Mouse (Mus musculus) brain, adult 2 months (tissue): ENCODE measurements at regions not wholly inside any gene's neighbourhood (a gene's known extent, or its start where the extent isn't known, plus 50 kb on each side); places are given as distances from the start of the nearest gene placed in this dataset.
A peak's percentile ranks its signal among the peaks of the same experiment; 100 is the strongest.

ENCODE experiments used
- DNase-seq: peaks from one replicate; pipeline ENCODE4 v3.0.0; 2011; ENCODE audit warnings: low read depth, low spot score

DNA sequence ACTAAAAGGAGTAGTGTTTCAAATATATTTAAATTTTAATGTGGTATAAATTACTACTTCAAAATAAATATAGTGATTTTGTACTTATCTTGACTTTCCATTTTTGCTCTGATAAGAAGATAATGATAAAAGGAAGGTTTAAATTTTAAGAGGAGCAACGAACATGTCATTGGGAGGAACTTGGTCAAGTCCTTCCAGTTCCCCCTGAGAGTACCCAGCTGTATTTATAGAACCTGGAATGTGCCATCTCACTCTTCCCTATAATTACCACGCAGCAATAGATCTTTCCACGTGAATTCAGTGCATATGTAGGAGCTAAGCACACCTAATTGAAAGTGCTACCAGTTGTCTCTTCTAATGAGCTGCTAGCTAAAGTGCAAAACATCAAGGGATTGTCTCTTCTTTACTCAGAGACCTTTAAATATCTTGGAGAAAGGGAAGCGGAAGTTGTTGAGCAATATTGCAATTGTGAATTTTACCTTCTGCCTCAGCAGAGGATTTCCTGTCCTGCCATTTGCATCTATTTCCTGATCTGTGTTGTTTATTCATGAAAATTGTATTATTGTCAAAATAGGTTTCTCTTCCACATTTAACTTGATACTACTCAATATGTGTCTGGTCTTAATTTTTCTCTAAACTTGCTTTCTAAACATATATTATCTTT, 1243.0 kb upstream of the Zeb2 start:
- DNase-seq = no peak

DNA sequence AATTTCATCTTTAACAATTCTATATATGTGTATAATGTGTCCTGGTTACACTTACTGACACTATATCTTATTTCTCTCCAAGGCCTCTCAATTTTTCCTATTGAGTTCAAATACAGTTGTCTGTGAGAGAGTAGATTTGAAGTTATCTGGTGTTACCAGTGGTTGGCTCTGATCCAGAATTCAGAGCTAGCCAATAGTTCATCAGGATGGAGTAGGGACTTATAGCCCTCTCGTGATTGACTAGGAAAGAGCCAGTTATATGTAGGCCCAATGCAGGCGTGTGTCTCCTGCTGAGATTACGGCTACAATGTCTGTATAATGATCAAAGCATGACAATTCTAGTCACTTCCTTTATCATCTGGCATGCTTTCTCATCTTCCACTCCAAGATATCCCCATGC, 1241.0 kb upstream of the Zeb2 start:
- DNase-seq = no peak

DNA sequence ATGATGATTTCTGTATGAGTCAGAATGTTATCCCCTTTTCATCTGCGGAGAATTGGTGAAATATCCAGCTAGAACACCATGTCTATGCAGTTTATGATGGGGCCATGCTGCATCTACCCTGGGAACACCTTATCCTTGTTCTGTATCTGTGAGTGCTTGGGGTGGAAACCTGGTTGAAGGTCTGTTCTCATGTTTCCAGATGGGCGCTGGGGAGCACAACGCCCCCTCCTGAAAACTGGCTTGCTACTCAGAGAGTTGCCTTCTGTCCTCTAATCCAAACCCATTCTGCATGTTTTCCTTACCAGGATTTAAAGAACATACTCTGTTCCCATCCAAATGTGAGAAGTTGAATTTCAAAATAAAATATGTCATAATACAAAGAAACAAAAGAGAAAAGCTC, 1239.5 kb upstream of the Zeb2 start:
- peak; percentile 47 for DNase-seq

DNA sequence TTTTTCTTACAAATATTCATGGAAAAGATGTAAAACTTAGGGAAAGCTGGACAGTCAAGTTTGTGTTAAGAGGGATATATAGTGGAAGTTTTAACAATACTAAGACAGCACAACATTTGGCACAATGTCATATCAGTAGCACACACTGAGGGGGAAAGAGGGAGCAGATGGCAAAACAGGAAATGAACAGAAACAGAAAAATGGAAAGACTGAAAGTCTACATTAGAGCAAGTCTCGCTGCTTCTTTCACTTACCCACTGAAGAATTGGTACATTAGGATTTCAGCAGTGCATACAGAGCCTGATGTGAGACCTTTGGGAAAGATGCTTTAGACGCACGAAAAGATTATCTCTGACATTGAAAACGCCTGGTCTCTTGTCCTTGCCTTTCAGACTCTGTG, 1223.5 kb upstream of the Zeb2 start:
- DNase-seq = no peak

DNA sequence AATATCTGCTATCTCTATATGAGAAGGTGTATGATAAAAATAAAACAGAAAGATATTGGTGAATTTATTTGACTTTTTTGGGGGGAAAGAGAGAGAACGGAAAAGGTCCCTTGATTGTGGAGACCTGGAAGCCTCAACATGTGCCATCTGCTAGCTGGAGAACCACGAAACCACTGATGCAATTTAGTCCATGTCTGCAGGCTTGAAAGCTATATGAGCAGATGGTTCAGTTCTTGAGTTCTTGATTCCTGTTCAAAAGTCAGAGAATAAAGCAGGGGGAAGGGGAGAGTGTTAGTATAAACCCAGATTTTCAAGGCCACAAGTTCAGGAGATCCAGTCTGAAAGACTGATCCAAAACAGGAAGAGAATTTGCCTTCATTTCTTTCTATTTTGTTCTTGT, 1199.5 kb upstream of the Zeb2 start:
- peak; percentile 52 for DNase-seq

DNA sequence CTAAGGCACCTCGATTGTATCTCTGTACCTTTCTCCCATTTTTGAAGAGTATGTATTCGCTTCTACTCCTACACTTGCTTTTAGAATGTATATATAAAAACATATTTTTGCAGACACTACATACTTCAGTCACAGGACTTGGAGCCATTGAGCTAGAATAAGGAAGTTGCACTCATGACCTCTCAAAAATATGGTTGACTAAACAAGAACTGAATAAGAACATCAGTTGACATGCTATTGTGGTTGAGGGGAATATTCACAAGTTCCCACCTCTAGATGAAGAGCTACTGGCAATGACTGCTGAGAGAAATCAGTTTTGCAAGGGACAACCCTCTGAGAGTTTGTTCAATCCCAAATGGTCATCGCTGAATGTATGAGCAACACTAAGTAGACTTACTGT, 1198.0 kb upstream of the Zeb2 start:
- DNase-seq = no peak

DNA sequence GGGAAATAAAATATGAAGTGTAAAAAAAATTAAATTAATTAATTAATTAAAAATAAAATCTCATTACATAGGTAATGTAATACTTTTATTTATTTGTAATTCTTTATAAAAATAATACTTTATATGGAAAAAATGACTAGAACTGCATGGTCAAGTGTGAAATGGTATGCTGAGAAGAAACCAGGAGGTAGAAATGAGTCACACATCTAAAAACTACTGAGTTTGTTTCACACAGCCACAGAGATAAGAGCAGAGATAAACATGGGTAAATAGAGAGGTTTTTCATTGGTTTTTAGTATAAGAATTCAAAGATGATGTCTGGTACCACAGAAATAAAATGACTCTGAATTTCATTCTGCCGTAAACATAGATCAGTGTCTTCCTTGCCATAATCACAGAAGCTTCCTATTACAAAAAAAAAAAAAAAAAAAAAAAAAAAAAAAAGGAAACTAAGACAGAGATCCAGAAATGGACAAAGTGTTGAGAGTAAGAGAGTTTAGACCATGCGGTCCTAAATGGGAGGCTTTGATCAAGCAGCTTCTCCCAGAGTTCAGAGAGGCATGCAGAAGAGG, 1190.5 kb upstream of the Zeb2 start:
- no peak for DNase-seq

DNA sequence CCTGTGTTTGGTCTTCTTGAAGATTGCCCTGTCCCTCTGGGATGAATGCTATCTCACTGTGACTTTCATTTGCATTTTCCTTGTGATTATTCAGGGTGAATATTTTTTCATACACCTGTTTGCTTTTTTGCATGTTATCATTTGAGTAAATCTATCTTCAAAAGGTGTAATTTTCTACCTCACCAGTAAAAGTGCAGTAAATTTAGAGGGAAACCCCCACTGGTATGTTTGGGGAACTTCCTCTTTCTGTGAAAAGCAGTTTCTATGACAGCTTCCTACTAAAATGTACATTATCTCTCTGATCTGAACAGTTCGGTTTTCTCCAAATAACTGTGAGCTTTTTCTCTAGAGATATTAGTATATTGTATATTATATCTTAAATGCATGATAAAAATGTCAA, 1185.4 kb upstream of the Zeb2 start:
- DNase-seq = no peak

DNA sequence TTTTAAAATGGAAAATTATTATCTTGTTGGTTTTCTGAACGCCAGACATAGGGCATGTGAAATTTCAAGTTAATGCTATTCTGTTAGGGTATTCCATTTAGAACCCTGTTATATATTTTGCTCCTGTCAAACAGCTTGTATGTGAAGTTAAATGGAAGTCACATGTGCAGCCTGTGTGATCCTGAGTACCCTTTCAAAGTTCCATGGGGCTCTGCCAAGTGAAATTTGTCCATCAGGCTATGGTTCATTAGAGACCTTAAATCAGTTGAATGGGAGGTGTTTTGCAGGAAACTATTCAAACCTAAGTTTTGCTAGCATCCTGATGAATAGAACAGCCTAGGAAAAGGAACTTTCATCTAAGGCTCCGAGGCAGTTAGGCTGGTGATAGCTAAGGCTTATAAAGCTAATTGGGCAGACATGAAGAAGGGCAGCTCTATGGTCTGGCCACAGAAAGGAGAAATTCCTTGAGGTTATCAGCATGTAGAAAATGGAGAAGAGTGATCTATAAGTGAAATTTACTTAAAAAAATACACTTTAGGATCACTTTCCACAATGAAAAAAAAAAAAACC, 1180.2 kb upstream of the Zeb2 start:
- DNase-seq = no peak

DNA sequence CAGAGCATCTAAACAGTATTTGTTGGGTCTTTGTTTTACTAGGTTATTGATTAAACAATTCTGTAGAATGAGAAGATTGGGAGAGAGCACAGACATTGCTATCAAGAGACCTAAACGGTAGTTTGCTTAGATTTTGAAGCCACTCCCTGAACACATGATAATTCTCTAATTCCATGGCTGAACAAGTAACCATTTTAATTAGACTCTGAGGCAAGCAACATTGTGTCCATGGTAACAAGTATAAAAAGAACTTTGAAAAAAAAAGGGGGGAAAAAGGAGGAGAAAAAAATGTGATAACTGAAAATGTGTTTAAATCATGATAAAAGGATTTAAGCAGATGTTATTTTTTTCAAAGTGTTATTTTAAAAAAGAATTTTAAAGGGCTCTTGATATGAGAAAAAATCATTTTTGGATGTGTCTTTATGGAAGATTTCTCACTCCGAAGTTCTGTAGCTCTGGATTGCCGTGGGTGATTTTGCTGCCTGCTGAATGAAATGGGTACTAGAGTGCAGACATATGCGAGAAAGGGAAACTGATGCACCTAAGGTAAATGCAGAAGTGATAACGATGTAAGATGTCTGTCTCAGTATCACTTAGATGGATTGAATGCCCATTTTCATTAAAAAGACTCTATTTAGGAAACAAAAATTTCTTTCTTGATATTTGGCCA, 1166.9 kb upstream of the Zeb2 start:
- DNase-seq = peak; percentile 62

DNA sequence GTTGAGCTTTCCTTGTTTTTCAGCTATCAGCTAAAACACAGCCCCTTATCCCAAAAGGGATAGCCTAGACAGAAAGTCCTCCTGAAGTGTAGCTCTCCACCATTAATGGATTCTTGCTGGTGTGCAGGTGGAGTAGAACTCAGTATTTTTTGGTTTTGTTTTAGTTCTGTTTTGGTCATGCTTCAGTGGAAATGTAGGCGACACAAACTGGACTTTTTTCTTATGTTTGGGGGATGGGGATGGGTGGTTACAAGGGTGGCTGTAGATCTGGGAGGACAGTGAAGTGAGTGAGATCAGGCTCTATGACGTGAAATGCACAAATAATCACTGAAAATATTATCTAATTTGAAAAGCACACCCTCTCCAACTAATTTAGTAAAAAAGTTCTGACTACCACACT, 1163.6 kb upstream of the Zeb2 start:
- no peak for DNase-seq

DNA sequence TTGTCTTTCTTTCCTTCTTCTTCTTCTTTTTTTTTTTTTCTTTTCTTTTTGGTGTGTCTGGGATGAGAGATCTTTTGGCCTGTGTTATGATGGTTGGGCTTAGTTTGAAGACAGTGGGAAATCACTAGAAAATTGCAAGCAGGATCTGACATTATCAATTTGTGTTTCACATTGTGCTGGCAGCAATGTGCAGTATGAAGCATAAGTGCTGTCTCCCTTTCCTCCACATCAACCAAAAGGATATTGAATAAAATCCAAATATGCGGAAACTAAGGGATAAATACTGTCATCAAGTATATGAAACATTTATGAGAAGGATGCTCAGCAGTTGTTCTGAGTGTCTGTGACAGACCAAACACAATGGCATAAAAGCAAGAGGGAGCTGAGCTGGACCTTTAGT, 1144.4 kb upstream of the Zeb2 start:
- peak; percentile 8 for DNase-seq

DNA sequence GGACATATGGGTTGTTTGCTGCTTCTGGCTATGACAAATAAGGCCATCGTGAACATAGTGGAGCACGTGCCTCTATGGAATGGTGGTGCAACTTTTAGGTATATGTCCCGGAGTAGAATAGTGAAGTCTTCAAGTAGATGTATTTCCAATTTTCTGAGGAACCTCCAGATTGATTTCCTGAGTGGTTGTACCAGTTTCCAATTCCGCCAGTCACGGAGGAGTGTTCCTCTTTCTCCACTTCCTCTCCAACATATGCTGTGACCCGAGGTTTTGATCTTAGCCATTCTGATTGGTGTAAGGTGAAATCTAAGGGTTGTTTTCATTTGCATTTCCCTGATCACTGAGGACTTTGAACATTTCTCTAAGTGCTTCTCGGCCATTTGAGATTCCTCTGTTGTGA, 1134.4 kb upstream of the Zeb2 start:
- no peak for DNase-seq

DNA sequence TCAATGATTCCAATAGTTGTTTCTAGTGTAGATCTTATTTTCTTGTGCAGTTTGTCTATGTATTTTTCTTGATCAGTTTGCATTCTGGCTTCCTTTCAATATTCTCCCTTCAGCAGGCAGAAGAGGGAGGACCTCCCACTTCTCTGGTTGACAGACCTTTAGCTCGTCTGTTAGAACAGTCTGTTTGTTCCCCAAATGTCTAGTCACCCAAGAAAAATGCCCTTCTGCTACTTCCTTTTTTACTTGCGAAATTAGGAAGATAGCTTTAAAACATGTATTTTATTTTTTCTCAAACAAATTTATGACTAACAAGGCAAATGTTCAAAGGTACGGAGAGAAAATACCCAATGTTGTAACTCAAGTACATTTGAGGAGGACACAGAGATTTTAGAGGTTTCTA, 1128.5 kb upstream of the Zeb2 start:
- peak; percentile 41 for DNase-seq

DNA sequence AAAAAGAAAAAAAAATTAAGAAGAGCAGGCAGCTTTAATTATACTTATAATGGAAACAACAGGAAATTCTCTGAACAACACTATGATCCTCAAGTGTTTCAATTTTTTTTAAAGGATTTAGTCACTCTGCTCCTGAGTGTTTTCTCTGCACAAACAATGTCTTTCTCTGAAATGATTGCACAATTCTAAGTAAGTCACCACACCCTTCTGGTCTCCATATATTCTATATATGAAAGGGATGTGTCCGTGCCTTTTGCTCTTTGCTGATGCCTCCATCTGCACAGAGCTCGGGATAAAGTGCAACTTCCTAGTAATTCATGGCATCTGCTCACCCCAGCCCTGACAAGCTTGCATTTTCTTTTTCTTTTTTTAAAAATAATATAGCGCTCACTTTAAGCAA, 1127.5 kb upstream of the Zeb2 start:
- DNase-seq = no peak

DNA sequence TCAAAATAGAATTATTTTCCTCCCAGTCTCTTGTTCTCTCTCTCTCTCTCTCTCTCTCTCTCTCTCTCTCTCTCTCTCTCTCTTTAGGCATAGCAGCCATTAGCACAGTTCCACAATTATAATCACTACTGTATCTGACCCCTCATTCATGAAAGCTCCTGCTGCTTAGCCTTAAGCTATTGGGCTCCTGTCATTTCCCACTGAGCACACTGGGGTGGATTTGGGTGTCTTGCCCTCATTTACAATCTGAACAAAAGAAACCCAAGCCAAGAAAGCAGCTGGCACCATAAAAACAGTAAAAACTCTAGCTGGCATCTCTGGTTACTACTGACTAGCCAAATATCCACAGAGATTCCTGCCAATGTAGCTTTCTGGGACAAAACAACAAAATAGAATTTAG, 1125.6 kb upstream of the Zeb2 start:
- peak; percentile 9 for DNase-seq

DNA sequence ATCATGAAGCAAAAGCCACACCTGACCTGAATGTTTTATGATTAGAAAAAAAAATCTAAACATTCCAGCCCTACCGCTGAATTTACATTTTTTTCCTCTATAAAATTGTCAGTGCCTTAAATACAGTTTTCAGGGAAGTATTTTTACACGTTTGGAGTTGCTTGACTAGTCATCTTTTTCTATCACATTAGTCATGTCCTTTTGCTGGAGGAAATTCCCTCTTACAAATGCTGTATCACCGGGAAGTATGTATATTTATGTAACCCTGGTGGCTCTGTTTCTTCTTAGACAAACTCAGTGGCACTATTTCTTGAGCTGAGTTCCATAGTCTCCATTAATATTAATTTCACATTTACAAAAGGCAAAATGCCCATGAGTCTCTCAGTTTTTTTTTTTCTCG, 1122.7 kb upstream of the Zeb2 start:
- peak; percentile 42 for DNase-seq

DNA sequence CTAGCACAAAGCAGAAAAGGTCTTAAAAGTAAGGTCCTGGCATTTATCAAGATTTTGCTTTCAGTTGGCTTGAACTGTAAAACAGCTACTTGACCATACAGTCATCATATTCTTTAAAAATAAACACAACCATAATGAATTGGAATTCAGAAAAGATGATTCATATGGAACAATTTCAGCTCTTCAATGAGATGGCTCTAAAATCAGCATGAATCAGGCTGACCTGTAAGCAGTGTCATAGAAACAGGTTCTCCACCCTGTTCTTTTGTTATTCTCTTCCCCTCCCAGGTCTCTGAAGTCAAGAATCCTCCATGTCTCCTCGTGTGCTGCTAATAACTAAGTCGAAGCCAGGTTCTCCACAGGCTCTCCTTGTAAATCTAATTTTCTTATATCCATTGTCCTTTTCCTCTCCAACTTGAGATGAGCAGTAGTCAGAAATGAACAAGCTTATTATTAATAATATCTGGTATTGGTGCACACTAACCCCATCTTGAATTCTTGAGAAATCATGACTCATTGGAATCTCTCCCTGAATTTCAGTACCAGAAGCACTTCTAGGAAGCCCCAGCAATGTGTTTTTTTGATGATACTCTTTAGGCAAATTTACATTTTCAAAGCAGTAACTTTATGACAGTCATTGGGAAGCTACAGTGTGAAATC, 1113.7 kb upstream of the Zeb2 start:
- no peak for DNase-seq

DNA sequence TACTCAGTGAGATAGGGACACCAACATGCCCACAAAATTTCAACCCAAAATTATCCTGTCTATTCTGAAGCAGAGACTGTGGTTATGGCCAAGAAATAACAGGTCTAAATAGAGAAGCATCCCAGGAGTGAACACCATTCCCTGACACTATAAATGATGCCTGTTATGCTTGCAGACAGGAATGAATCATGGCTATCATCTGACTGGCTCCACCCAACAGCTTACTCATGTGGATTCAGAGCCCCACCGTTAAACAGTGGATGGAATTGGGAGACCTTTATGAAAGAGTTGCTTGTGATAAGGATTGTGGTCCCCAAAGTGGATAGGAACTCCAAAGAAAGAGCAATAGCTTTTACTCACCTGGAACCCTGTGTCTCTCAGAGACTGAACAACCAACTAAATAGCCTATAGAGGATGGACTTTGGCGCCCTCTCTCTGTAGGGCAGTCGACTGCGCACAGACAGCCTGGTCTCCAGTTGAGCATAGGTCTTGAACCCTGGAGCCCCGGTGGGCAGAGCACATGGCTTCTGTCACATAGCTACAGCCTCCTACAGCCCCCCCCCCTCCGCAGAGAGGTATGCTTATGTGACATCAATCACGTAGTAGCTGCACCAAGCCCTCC, 1101.3 kb upstream of the Zeb2 start:
- DNase-seq = no peak

DNA sequence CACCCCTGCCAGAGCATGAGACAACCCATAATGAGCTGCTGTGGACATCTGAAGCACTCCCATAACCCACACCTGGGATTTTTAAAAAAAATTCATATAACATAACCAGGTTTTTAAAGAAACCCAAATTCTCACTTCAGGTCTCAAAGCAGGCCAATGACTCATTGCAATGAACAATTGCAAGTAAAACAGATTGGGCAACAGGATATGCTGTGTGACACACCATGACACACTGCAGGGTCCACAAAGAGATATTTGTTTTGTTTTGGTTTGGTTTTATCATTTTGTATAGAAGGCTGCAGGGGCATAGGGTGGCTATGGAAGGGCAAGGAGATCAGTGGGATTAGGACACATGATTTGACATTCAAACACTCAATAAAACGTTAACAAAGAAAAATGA, 1082.1 kb upstream of the Zeb2 start:
- DNase-seq = no peak

DNA sequence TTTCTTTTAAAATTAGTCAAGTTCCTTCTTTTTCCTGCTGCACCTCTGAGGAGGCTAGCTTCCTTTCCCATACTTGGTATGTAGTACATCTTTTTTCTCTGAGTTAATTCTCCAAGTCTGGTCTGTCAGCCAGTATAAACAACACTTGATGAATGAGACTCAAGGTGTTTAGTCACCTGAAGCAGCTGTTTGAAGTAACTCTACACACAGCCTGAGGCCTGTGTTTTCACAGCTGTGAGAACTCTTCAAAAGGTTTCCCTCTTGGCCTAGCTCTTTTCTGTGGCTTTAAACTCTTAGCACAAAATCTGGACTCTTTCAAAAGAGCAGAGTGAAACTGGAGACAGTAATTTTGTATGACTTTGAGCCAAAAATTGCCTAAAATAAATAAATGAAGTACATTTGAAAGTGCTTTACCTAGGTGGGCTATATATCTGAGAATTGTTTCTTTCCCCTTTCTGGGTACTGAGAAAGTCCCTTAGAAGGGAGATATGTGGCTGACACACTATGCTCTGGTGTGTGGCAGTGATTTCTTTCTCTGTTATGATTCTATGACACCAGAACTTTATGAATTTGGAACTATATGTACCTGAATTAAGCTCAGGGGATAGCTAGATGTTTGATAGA, 1070.2 kb upstream of the Zeb2 start:
- no peak for DNase-seq

DNA sequence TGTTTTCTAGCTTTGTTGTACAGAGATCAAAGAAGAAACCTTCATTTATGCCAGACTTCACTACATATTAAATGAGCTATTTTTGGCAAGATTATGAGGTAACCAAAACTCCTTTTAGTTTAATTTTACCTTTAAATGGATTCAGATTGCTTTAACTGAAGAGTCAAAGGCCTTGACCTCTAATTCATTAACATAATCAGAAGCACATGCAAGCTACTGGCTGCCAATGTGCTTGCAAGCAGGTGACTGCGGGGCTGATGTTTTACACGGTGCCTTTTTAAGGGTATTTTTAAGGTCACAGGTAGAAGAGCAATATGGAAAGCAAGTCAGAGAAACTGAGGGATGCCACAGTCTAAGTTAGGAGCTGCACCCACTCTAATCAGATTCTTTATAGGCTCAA, 1066.0 kb upstream of the Zeb2 start:
- DNase-seq = no peak
